Mouse (Mus musculus): ENCODE data around the gene 0610037L13Rik.
A peak's percentile ranks its signal among the peaks of the same experiment; 100 is the strongest.

The 0610037L13Rik gene

DNA sequence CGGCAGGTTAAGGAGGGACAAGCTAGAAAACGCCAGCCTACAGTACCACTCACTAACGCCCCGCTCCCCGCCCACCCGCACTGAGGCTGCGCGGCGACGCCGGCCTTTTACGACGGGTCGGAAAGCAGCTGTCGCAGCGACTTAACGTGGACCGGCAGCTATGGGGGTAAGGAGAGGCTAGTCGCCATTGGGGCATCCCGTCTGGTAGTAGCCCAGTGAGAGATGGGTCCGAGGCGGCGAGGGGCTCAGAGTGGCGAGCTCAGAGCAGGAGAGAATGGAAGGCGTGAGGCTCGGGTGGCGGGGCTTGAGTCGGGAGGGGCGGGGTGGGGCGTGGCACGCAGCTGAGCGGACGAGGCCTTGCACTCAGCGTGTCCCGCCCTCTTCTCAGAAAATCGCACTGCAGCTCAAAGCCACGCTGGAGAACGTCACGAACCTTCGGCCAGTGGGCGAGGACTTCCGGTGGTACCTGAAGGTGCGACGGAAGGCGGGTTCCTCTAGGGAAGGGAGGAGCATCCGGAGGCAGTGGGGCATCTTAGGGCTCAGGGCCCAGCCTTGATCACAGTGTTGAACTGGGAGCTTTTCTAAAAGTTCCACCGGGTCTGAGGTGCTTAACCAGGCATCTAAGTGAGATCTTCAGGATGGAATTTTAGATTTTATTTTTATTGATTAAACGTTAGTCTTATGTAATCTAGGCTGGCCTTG lies at the start of gene 0610037L13Rik:
Gene 0610037L13Rik (plus strand): TSS at position 83 of the 702 bp plus-strand sequence.
- DNase-seq (ENCODE audit: low read depth, low spot score) = peak; percentile 99

GRCm38 (mm10) chr4:107843687-107844086 lies 45.9 kb upstream of the 0610037L13Rik start:
- no peak for DNase-seq (ENCODE audit: low read depth, low spot score)

DNA sequence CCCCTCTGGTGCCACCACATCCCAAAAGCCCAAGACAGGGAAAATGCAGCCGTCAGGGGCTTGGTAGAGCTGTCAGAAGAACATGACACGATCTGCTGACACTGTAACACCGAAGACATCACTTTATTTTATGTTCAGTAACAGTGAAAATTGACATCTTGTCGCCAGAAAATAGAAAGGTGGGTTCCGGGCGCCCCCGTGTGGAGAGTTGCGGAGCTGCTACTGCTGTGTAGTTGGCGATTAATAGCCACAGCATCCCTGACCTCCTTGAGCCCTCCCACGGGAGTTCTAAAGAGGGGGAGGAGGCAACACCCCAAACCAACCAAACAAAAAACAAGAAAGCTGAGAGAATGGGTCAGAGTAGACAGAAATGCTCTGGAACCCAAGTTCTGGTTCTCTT lies 44.6 kb upstream of the 0610037L13Rik start:
- peak; percentile 65 for DNase-seq (ENCODE audit: low read depth, low spot score)

DNA sequence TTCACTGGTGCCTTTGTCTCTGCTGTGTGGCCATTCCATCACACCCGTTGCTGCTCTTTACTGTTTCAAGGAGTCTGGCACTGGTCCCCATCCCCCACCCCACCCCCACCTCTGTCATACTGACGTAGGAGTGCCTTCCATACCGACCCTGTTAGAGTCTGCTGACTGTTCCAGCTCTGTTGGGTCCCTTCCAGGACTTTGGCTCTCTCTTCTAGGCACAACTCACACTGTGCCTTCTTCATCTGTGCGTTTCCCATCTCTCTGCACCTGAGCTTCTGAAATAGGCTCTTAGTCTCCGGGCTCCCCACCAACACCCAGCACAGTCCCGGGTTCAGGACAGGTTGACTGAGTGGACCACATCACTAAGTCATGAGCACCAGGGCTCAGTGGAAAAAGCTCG lies 42.8 kb upstream of the 0610037L13Rik start:
- no peak for DNase-seq (ENCODE audit: low read depth, low spot score)

DNA sequence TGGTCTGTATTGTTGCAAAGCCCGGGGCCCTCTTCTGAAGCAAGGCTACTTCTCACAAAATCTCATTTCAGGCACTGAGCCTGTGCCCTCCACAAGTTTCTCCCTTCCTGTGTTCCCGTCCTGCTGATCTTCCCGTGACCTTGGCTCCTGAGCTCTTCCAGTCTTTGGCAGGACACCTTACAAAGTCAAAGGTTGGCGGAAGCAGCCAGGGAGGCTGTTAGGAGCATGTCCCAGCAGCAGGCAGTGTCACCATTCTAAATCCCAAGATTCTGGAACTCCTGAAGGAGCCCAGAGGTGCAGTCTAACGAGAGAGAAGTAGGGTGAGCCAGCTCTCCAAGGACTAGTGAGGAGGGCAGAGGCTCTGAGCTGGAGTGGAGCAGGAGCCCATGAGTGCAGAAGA lies 41.1 kb upstream of the 0610037L13Rik start:
- no peak for DNase-seq (ENCODE audit: low read depth, low spot score)

GRCm38 (mm10) chr4:107849621-107850020 lies 40.0 kb upstream of the 0610037L13Rik start:
- DNase-seq (ENCODE audit: low read depth, low spot score) = no peak

DNA sequence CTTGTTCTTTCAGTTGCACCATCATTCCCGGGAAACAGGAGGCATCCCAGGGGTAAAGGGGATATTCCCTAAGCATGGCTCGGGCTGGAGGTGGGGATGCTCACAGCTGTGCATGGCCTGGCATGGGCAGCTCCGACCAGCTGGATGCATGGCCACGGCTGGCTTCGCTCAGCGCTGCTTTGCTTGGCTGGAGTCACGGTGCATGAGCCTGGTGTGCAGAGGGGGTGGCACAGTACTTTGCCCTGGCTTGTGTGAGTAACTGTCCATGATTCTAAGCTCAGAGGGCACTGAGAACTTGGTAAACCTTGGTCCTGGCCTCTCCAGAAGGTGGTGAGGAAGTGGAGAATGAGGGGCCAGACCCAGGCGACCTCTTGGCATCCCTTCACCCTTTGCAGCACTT lies 39.5 kb upstream of the 0610037L13Rik start:
- DNase-seq (ENCODE audit: low read depth, low spot score) = no peak

DNA sequence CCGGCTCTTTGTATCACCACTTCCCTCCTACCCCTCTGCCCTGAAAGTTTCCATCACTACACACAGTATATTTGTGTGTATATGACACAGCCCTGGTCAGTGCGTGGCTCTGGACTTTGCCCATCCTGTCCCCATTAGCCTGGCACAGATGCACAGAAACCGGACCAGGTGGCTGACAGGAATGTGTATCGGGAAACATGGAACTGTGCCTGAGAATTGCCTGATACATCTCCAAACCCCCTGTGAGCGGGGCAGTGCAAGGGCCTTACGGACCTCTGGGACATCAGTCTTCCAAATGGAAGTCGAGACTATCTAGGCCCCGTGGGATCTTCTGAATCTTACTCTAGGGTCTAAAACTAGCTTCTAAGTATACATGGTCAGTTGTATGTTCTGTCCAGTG lies 36.3 kb upstream of the 0610037L13Rik start:
- no peak for DNase-seq (ENCODE audit: low read depth, low spot score)

DNA sequence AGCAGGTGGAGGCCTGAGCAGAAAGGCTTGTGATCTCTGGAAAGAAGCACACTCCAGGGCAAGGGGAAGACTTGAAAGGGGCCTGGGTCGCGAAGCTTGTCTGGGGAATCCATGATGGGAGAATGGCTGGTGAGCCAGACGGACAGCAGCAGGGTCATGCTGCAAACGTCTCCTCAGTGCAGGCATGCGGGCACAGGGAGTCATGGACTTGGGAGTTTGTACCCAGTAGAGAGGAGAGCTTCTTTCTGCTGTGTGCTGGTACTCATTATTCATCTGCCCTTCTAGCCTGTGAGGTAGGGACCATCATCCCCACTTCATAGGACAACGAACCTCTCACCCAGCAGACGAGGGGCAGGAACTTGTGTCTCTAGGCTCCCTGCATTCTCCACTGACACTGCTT lies 35.8 kb upstream of the 0610037L13Rik start:
- no peak for DNase-seq (ENCODE audit: low read depth, low spot score)

GRCm38 (mm10) chr4:107856958-107857686 lies 32.5 kb upstream of the 0610037L13Rik start:
- no peak for DNase-seq (ENCODE audit: low read depth, low spot score)

DNA sequence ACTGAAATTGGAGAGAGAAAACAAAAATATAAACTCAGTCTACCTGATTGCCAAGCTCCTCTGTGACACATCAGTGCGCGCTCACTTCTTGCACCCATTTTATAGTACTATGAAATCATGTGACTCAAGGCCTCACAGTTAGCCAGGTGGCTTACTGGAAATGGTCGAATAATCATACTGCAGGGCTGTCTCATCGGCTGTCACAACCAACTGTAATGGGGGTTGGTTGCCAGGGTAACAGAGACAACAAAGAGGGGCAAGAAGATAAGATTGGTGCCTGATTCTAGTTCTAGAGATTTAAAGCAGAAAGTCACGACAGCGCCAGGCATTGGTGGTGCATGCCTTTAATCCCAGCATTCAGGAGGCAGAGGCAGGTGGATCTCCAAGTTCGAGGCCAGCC lies 30.6 kb upstream of the 0610037L13Rik start:
- DNase-seq (ENCODE audit: low read depth, low spot score) = no peak

GRCm38 (mm10) chr4:107864866-107865265 lies 24.7 kb upstream of the 0610037L13Rik start:
- no peak for DNase-seq (ENCODE audit: low read depth, low spot score)

DNA sequence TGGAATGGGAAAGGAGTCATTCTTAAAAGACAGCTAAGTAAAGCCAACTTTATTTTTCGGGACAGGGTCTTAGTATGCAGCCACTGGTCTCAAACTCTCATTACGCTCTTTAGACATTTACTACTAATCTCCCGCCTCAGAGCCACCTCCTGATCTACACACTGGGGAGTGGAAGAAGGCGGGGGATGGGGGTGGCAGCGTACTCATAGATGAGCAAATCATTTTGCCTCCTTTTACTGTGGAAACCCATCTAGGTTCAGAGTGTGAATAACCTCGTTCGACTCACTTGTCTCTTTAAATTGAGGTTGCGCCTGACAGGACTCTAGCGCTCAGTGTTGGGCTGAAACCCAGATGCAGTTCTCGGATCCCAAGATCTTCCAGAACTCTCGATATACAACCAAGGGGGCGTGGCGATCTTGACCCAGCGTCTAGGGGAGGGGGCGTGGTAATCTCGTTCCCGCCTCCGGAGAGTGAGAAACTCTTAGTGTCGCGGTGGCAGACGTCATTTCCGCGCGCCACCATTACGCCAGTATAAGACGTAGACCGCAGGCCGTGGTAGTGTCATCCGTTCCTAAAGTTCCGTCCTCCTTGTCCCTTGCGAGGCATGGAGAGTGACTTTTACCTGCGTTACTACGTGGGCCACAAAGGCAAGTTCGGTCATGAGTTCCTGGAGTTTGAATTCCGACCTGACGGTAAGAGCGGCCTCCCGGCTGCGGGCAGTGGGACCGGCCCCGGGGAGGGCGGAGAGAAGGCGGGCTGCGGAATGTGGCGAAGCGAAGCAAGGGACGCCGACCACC lies 10.2 kb upstream of the 0610037L13Rik start, which contains the start of gene Magoh:
Gene Magoh (plus strand): TSS at position 502 of the 797 bp plus-strand sequence.
- peak; percentile 97 for DNase-seq (ENCODE audit: low read depth, low spot score)

DNA sequence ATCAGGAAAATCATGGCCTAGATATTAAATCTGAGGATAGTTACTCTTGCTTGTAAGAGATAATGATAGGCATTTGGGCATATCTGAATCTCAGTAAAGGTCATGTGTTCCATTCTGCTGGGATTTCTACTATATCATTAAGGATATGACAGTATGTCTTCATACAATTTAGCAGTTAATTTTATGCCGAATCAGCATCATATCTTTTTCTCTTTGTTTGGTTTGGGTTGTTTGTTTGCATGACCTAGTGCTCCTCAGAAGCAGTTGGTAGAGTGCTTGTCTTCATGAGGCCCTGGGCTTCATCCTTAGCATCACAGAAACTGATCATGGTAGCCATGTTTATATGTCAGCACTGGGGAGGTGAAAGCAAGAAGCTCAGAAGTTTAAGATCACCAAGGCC lies 8.0 kb upstream of the 0610037L13Rik start:
- no peak for DNase-seq (ENCODE audit: low read depth, low spot score)

DNA sequence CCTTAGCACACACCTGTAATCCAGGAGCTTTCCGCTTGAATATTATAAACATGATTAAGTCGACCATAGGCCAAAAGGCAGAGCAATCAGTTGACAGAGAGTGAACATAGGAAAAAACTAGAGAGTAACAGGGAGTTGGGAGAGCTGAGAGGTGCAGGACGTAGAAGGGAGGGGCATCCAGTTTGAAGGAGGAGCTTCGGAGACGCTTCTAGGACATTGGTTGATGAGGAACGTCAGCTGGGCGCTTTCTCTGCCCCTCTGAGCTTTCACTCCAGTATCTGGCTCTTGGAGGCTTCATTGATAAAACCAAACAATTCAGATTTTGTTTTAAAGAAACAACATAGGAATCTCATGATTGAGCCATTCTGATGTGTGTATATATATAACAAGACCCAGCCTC lies 3.2 kb upstream of the 0610037L13Rik start:
- DNase-seq (ENCODE audit: low read depth, low spot score) = no peak

DNA sequence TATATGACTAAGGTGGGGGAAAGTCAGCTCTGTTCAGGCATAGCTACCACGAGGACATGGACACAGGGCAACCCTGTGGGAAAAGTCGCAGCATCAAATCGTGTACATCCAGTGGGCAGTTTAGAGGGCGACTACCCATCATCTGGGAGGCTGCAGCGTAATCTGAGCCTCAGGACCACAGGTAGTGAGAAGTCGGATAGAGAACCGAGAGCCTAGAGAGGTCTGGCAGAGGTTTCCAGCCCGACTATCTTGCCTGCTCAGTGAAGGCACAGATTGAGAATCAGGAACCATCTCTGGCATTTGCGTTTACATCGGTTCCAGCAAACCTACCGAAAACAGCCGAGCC lies 255 bp upstream of the 0610037L13Rik start:
- no peak for DNase-seq (ENCODE audit: low read depth, low spot score)

GRCm38 (mm10) chr4:107892663-107893062 lies 3.0 kb downstream of the 0610037L13Rik start:
- DNase-seq (ENCODE audit: low read depth, low spot score) = peak; percentile 47

- no peak for DNase-seq (ENCODE audit: low read depth, low spot score)
Observed at GRCm38 (mm10) chr4:107899211-107899927, 9.8 kb downstream of the 0610037L13Rik start.

DNA sequence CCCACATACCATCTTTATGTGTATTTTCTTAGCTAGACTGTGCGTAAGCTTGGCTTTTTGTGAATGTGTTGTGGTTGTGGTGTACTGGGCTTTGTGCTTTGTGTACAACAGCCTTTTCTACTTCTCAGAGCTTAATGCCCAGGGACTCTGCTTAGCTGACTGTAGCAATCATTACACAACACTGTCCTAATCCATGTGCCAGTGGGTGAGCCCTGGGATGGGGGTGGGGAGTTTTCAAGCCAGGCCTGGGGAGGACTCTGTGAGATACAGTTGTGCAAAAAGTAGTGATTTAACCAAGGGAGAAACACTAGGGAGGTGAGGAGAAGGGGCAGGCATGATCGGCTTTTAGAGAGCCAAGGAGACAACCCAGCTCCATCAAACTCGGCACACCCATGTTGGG lies 10.6 kb downstream of the 0610037L13Rik start:
- no peak for DNase-seq (ENCODE audit: low read depth, low spot score)

- DNase-seq (ENCODE audit: low read depth, low spot score) = no peak
Observed at GRCm38 (mm10) chr4:107904252-107904651, 14.6 kb downstream of the 0610037L13Rik start.

DNA sequence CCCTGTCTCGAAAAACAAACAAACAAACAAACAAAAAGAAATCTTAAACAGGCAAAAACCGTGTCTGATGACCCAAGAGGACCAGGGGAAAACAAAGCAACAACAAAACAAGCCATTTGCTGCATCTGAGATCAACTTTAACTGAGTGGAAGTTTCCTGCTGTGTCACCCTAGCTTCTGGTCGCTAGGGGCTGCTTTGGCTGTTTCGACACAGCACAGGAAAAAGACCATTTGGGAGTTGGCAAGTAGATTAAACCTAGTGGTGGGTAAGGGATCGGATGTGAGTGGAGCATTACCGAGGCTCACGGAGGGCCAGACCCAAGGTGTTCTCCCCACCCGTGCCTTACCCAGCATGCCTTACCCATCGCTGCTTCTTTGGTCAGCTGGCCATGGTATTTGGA lies 16.9 kb downstream of the 0610037L13Rik start:
- DNase-seq (ENCODE audit: low read depth, low spot score) = no peak

- no peak for DNase-seq (ENCODE audit: low read depth, low spot score)
Observed at GRCm38 (mm10) chr4:107910020-107910419, 20.4 kb downstream of the 0610037L13Rik start.
